Mouse (Mus musculus) neural tube, embryonic 13.5 days (tissue): ENCODE measurements at regions not wholly inside any gene's neighbourhood (a gene's known extent, or its start where the extent isn't known, plus 50 kb on each side); places are given as distances from the start of the nearest gene placed in this dataset.
"Not testable (repeated sequence)": the region's sequence is repeated elsewhere in the genome, so short reads cannot be mapped to it uniquely, and the experiment has no call there.

Experiments used
- ATAC-seq: fragments of 200-750 bp; cut with Nextera tagmentation; 2 replicates; pipeline ENCODE4 v1.8.0; 2017; ENCODE audit warnings: low read depth, mild to moderate bottlenecking, moderate TSS enrichment, moderate library complexity
- H3K27ac ChIP-seq: fragments of 300-500 bp; sonication (generic); replicated peaks from 2 replicates; pipeline ENCODE4 v1.5.1; 2015; ENCODE audit warnings: moderate library complexity, mild to moderate bottlenecking, inconsistent platforms
- H3K27me3 ChIP-seq: fragments of 300-500 bp; sonication (generic); 2 replicates; pipeline ENCODE4 v1.6.1; 2015; ENCODE audit warnings: mild to moderate bottlenecking, inconsistent platforms
- H3K36me3 ChIP-seq: fragments of 300-500 bp; sonication (generic); 2 replicates; pipeline ENCODE4 v1.6.1; 2015; ENCODE audit warnings: mild to moderate bottlenecking, inconsistent platforms
- H3K4me1 ChIP-seq: fragments of 300-500 bp; sonication (generic); replicated peaks from 2 replicates; pipeline ENCODE4 v1.6.1; 2015; ENCODE audit warnings: inconsistent platforms
- H3K4me2 ChIP-seq: fragments of 300-500 bp; sonication (generic); 2 replicates; pipeline ENCODE4 v1.6.1; 2015; ENCODE audit warnings: inconsistent platforms, mild to moderate bottlenecking, moderate library complexity
- H3K4me3 ChIP-seq: fragments of 300-500 bp; sonication (generic); 2 replicates; pipeline ENCODE4 v1.5.1; 2015; ENCODE audit warnings: mild to moderate bottlenecking, inconsistent platforms
- H3K9ac ChIP-seq: fragments of 300-500 bp; sonication (generic); 2 replicates; pipeline ENCODE4 v1.6.1; 2015; ENCODE audit warnings: moderate library complexity, mild to moderate bottlenecking, inconsistent platforms
- H3K9me3 ChIP-seq: fragments of 300-500 bp; sonication (generic); 2 replicates; pipeline ENCODE4 v1.6.1; 2016; ENCODE audit warnings: inconsistent platforms
- WGBS: fragments of 180-500 bp; shearing (Covaris S2); methylation state at CpG from one replicate; pipeline ENCODE4 v1.1.7; 2015; 5-methylcytosine and 5-hydroxymethylcytosine counted together

GRCm38 (mm10) chr1:64412481-64413180 lies 119.8 kb upstream of the Creb1 start:
- Histone ChIP-seq H3K27me3 (no peaks in the 10 kb centered on the region), H3K9ac (no peak overlapping the region), H3K27ac (no peak overlapping the region), H3K9me3 (no peaks in the 10 kb centered on the region), H3K4me1 (peaks cover 9% of the 10 kb centered on the region; the same call in 1 of the 2 replicates), H3K4me2 (no peak overlapping the region), H3K4me3 (no peak overlapping the region), H3K36me3 (no peaks in the 10 kb centered on the region)
- no peak for ATAC-seq
- 74% methylated on average over 10 of the region's 10 CpGs for WGBS

GRCm38 (mm10) chr1:64411851-64412480 lies 120.5 kb upstream of the Creb1 start:
- Histone ChIP-seq H3K9ac (no peak overlapping the region), H3K4me2 (no peak overlapping the region), H3K4me1 (peaks cover 9% of the 10 kb centered on the region; the same call in 1 of the 2 replicates), H3K36me3 (no peaks in the 10 kb centered on the region), H3K4me3 (no peak overlapping the region), H3K27me3 (no peaks in the 10 kb centered on the region), H3K9me3 (no peaks in the 10 kb centered on the region), H3K27ac (no peak overlapping the region)
- WGBS = 83% methylated on average over 4 of the region's 4 CpGs
- no peak for ATAC-seq

- Histone ChIP-seq H3K9ac (no peak overlapping the region), H3K9me3 (no peaks in the 10 kb centered on the region), H3K4me1 (peaks cover 9% of the 10 kb centered on the region; the same call in 1 of the 2 replicates), H3K36me3 (no peaks in the 10 kb centered on the region), H3K27me3 (no peaks in the 10 kb centered on the region), H3K27ac (peak overlapping the region; percentile 52; the same call in 1 of the 2 replicates), H3K4me2 (no peak overlapping the region), H3K4me3 (no peak overlapping the region)
- 59% methylated on average over 4 of the region's 4 CpGs for WGBS
- ATAC-seq = no peak
Observed at GRCm38 (mm10) chr1:64408807-64409582, 123.5 kb upstream of the Creb1 start.

- 14% methylated on average over 8 of the region's 8 CpGs for WGBS
- ATAC-seq = peak; percentile 47; the same call in 1 of the 2 replicates
- H3K9ac ChIP-seq = no peak overlapping the region
- H3K4me1 ChIP-seq = peaks cover 10% of the 10 kb centered on the region; the same call in 1 of the 2 replicates
- no peaks in the 10 kb centered on the region for H3K36me3 ChIP-seq
- H3K9me3 ChIP-seq = no peaks in the 10 kb centered on the region
- H3K4me2 ChIP-seq = no peak overlapping the region
- no peaks in the 10 kb centered on the region for H3K27me3 ChIP-seq
- peak overlapping the region; percentile 75 for H3K27ac ChIP-seq
- H3K4me3 ChIP-seq = no peak overlapping the region
Observed at GRCm38 (mm10) chr1:64391525-64391924, 140.9 kb upstream of the Creb1 start.

GRCm38 (mm10) chr1:64381264-64381663 lies 151.2 kb upstream of the Creb1 start:
- Histone ChIP-seq H3K9me3 (no peaks in the 10 kb centered on the region), H3K4me3 (no peak overlapping the region), H3K4me1 (peaks cover 18% of the 10 kb centered on the region), H3K27me3 (no peaks in the 10 kb centered on the region), H3K36me3 (no peaks in the 10 kb centered on the region), H3K4me2 (no peak overlapping the region), H3K27ac (no peak overlapping the region), H3K9ac (no peak overlapping the region)
- WGBS = 15% methylated on average over 6 of the region's 6 CpGs
- ATAC-seq = peak; percentile 40; the same call in 1 of the 2 replicates

- peaks cover 12% of the 10 kb centered on the region for H3K4me1 ChIP-seq
- 88% methylated on average over 1 of the region's 1 CpGs for WGBS
- H3K36me3 ChIP-seq, H3K9ac ChIP-seq, H3K4me2 ChIP-seq, H3K27ac ChIP-seq, ATAC-seq, H3K4me3 ChIP-seq, H3K27me3 ChIP-seq, H3K9me3 ChIP-seq: not testable (repeated sequence)
Observed at GRCm38 (mm10) chr1:64376426-64376825, 156.0 kb upstream of the Creb1 start.

GRCm38 (mm10) chr1:64374286-64375071 lies 158.0 kb upstream of the Creb1 start:
- Histone ChIP-seq H3K36me3 (no peaks in the 10 kb centered on the region), H3K4me1 (no peaks in the 10 kb centered on the region), H3K27ac (no peak overlapping the region), H3K27me3 (no peaks in the 10 kb centered on the region), H3K9ac (no peak overlapping the region), H3K4me3 (no peak overlapping the region), H3K9me3 (0 out of 2 replicates have a peak, but pooled peaks cover 5% of the 10 kb centered on the region), H3K4me2 (no peak overlapping the region)
- WGBS = 72% methylated on average over 13 of the region's 13 CpGs
- ATAC-seq = no peak

GRCm38 (mm10) chr1:64364095-64364494 lies 168.3 kb upstream of the Creb1 start:
- no peak overlapping the region for H3K27ac ChIP-seq
- no peak overlapping the region for H3K4me2 ChIP-seq
- H3K27me3 ChIP-seq = no peaks in the 10 kb centered on the region
- no peak overlapping the region for H3K4me3 ChIP-seq
- no peak overlapping the region for H3K9ac ChIP-seq
- H3K4me1 ChIP-seq = peaks cover 19% of the 10 kb centered on the region
- no peaks in the 10 kb centered on the region for H3K36me3 ChIP-seq
- WGBS = 76% methylated on average over 1 of the region's 1 CpGs
- H3K9me3 ChIP-seq = no peaks in the 10 kb centered on the region
- no peak for ATAC-seq

GRCm38 (mm10) chr1:64361959-64362638 lies 170.3 kb upstream of the Creb1 start:
- no peak overlapping the region for H3K27ac ChIP-seq
- no peaks in the 10 kb centered on the region for H3K9me3 ChIP-seq
- H3K27me3 ChIP-seq = no peaks in the 10 kb centered on the region
- H3K4me3 ChIP-seq = no peak overlapping the region
- no peaks in the 10 kb centered on the region for H3K36me3 ChIP-seq
- no peak overlapping the region for H3K4me2 ChIP-seq
- no peak overlapping the region for H3K9ac ChIP-seq
- no peak for ATAC-seq
- peaks cover 15% of the 10 kb centered on the region for H3K4me1 ChIP-seq
- WGBS = 53% methylated on average over 4 of the region's 4 CpGs

GRCm38 (mm10) chr1:64343268-64343667 lies 189.2 kb upstream of the Creb1 start:
- no peaks in the 10 kb centered on the region for H3K9me3 ChIP-seq
- H3K36me3 ChIP-seq = no peaks in the 10 kb centered on the region
- no peaks in the 10 kb centered on the region for H3K27me3 ChIP-seq
- H3K4me1 ChIP-seq = peaks cover 6% of the 10 kb centered on the region
- ATAC-seq = no peak
- no peak overlapping the region for H3K4me3 ChIP-seq
- H3K9ac ChIP-seq = no peak overlapping the region
- no peak overlapping the region for H3K27ac ChIP-seq
- 79% methylated on average over 3 of the region's 3 CpGs for WGBS
- H3K4me2 ChIP-seq = no peak overlapping the region

GRCm38 (mm10) chr1:64341596-64341995 lies 190.8 kb upstream of the Creb1 start:
- Histone ChIP-seq H3K9ac (no peak overlapping the region), H3K9me3 (no peaks in the 10 kb centered on the region), H3K27ac (no peak overlapping the region), H3K4me3 (no peak overlapping the region), H3K27me3 (no peaks in the 10 kb centered on the region), H3K4me1 (peaks cover 21% of the 10 kb centered on the region), H3K4me2 (no peak overlapping the region), H3K36me3 (no peaks in the 10 kb centered on the region)
- no peak for ATAC-seq
- WGBS = 94% methylated on average over 6 of the region's 6 CpGs
